Mouse (Mus musculus): ENCODE results near the gene Dexi. TPM values are rescaled to one million over a fixed set of nuclear protein-coding genes. Genes with fewer than 3 reads are reported as not detected.

Gene Dexi
- polyA plus RNA-seq, 1 experiment from 2014 or later = 27.9 TPM

DNA sequence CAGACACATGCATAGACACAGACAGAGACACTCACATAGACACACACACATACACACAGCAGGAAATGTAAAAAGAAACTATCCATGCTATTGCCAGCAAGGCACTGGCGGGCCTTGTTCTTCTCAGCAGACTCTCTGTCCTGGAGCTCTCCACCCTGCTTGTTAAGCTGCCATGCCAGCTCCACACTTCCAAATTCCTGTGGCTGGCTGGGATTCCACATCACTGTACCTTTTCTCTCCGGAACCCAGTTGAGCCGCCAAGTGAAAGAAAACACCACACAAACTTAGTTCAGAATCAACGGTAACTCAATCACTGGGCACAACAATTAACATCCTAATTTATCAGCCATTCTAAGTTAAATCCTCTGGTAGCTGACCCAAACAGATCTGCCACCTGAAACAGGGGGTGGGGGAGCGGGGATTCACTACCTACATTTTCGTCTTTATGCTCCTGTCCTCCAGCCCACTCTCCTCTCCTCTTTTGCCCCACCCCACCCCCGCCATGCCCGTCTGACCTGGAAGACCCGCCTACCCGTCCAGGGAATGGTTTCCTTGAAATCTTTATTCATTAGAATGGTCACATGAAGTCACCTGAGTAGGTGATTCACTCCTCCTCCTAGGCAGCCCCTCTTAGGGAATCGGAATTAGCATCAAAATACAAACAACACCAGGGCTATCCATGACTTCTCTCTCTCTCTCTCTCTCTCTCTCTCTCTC lies 75.3 kb downstream of the Dexi start:
- H3K27ac ChIP-seq = no peak overlapping the region
- H3K9me3 ChIP-seq = no peaks in the 10 kb centered on the region
- no peak overlapping the region for H3K4me3 ChIP-seq
- no peak overlapping the region for H3K4me2 ChIP-seq (replicated peaks)
- no peak for ATAC-seq (ENCODE audit: low FRiP score, low read depth)
- no peak overlapping the region for H3K9ac ChIP-seq
- H3K4me1 ChIP-seq = no peaks in the 10 kb centered on the region
- no peaks in the 10 kb centered on the region for H3K36me3 ChIP-seq
- no peaks in the 10 kb centered on the region for H3K27me3 ChIP-seq (replicated peaks)
- 45% methylated on average over 11 of the region's 11 CpGs for WGBS

DNA sequence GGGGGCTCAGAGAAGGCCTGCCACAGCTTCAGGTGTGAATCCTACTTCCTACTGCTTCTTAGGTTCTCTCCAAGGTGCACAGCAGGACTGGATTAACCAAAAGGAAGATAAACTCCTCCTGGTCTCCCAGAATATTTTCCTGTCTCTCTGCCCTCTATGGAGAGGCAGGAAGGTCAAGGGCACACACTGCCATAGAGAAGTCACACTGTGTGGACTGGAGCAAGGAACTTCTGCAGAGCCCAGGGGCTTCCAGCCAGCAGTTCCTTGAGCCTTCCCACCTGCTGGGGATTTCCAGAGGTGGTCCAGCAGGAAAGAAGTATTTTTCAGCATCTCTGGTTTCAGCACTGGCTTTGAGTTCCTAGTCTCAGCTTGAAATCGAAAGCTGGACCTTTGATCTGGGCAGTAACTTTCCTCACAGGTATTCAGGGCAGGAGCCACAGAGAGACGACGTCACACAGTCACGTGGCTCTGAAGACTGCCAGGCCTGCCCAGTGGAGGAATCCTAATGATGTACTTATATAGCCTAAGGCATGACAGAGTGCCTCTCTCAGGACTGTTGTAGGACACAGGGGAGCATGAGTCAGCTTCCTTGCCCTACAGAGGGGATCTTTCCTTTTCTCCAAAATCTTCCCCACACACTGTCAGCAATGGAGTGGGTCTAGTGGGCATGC lies 77.7 kb downstream of the Dexi start:
- Histone ChIP-seq H3K4me2 (replicated peaks) (no peak overlapping the region), H3K9ac (no peak overlapping the region), H3K27me3 (replicated peaks) (no peaks in the 10 kb centered on the region), H3K36me3 (no peaks in the 10 kb centered on the region), H3K27ac (no peak overlapping the region), H3K4me3 (no peak overlapping the region), H3K9me3 (no peaks in the 10 kb centered on the region), H3K4me1 (no peaks in the 10 kb centered on the region)
- WGBS = 39% methylated on average over 4 of the region's 4 CpGs
- no peak for ATAC-seq (ENCODE audit: low FRiP score, low read depth)

DNA sequence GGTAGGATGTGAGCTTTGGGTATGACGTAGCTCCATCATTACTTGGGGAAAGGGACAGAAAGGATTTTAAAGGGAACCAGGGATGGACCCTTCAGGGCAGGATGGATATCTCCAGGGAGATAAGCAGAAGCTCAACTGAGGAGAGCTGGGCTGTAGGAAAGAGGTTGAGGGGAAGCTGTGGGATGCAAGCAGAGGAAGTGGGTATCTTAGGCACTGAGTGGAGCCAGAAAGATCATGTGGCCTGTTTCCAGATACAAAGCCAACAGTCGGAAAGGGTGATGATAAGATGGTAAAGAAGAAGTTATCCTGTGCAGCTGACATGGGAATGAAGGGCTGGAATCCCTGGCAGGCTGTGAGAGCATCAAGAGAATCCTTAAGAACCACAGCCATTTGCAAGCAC lies 81.7 kb downstream of the Dexi start:
- Histone ChIP-seq H3K27ac (no peak overlapping the region), H3K4me1 (no peaks in the 10 kb centered on the region), H3K36me3 (no peaks in the 10 kb centered on the region), H3K4me3 (no peak overlapping the region), H3K9ac (no peak overlapping the region), H3K27me3 (replicated peaks) (no peaks in the 10 kb centered on the region), H3K9me3 (no peaks in the 10 kb centered on the region), H3K4me2 (replicated peaks) (no peak overlapping the region)
- no peak for ATAC-seq (ENCODE audit: low FRiP score, low read depth)
- 88% methylated on average over 2 of the region's 2 CpGs for WGBS

DNA sequence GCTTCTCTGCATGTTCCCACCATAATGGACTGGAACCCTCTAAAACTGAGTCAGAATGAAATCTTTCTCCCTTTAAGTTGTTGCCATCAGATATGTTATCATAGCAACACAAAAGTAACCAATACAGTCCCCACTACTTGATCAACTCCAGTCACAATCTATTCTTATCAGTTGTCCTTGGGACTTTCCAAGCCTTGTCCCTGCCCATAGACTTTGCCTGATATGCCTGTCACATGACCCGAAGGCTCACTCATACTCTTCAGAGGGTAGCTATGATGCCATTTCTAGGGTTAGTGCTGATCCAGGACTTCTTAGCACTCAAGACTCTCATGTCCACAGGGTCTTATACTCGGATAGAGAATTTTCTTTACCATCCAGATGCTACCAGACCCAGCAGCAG lies 82.7 kb downstream of the Dexi start:
- Histone ChIP-seq H3K4me1 (no peaks in the 10 kb centered on the region), H3K9ac (no peak overlapping the region), H3K4me3 (no peak overlapping the region), H3K4me2 (replicated peaks) (no peak overlapping the region), H3K27ac (no peak overlapping the region), H3K36me3 (no peaks in the 10 kb centered on the region), H3K27me3 (replicated peaks) (no peaks in the 10 kb centered on the region), H3K9me3 (no peaks in the 10 kb centered on the region)
- ATAC-seq (ENCODE audit: low FRiP score, low read depth) = no peak
- WGBS = 86% methylated on average over 2 of the region's 2 CpGs

DNA sequence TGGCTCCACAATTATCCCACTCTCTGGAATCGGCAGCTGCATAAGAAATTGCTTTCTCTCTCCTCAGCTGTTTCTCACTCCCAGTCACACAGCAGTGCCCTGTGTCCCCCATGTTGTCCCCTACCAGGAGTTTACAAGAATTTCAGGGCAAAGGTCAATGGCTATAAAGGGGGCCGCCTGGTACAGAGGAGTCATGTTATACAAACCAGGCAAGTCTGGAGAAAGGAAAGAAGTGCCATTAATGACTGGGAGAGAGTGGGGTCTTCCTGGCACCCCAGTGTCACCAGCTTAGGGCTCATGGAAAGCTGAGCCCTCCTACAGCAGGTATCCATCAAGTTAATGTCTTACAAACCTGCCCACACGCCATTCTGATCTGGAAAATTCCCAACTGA lies 88.3 kb downstream of the Dexi start:
- ATAC-seq (ENCODE audit: low FRiP score, low read depth) = no peak
- H3K9me3 ChIP-seq = no peaks in the 10 kb centered on the region

DNA sequence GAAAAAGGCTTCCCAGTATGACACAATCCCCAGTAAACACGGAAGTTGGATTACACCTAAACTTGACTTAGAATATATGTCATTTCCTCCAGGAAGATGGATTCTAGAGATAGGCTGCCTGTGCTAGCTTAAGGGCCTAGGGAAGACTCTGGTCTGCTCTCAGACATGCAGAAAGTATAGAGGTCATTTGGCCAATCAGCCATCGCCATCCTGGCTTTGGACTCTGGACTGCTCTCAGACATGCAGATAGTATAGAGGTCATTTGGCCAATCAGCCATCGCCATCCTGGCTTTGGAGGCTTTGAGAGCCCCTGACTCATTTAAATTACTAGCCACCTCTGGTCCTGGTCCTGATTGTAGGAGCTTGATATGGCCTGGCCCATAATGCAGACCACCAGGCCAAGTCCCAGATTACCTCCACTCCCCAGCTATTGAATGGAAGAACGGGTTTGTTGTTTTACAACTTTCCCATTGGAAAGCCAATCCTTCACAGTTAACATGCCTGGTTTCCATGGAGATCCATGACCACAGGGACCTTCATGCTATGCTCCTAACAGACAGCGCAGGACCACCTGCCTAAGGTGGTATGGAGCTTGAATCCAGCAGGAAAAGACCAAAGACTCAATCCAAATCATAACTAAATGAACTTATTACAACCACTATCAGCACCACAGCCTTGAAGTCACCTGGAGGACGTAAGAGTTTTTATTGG lies 88.8 kb downstream of the Dexi start:
- no peak for ATAC-seq (ENCODE audit: low FRiP score, low read depth)
- H3K9me3 ChIP-seq = no peaks in the 10 kb centered on the region
- no peak overlapping the region for H3K9ac ChIP-seq
- no peak overlapping the region for H3K27ac ChIP-seq
- no peak overlapping the region for H3K4me2 ChIP-seq (replicated peaks)
- no peaks in the 10 kb centered on the region for H3K36me3 ChIP-seq
- no peaks in the 10 kb centered on the region for H3K27me3 ChIP-seq (replicated peaks)
- H3K4me3 ChIP-seq = no peak overlapping the region
- WGBS = 54% methylated on average over 6 of the region's 6 CpGs
- H3K4me1 ChIP-seq = 0 out of 2 replicates have a peak, but pooled peaks cover 6% of the 10 kb centered on the region

More for the DNA sequence above, 88.3 kb downstream of the Dexi start:
- H3K4me3 ChIP-seq = no peak overlapping the region
- H3K27ac ChIP-seq = no peak overlapping the region
- H3K27me3 ChIP-seq (replicated peaks) = no peaks in the 10 kb centered on the region
- no peak overlapping the region for H3K4me2 ChIP-seq (replicated peaks)
- H3K4me1 ChIP-seq = 0 out of 2 replicates have a peak, but pooled peaks cover 6% of the 10 kb centered on the region
- no peak overlapping the region for H3K9ac ChIP-seq
- 16% methylated on average over 3 of the region's 3 CpGs for WGBS
- no peaks in the 10 kb centered on the region for H3K36me3 ChIP-seq

Other genes starting within 250 kb of the Dexi start
- 2.5 TPM in 2 replicates for gene Emp2, start 229.1 kb downstream of the Dexi start, polyA plus RNA-seq (2016; fragmentation: Nextera tagmentation; extraction: Ambion mirVana)
- 0.65 and 0.82 TPM in 2 replicates for gene Tekt5, start 147.6 kb downstream of the Dexi start, polyA plus RNA-seq (2016; fragmentation: Nextera tagmentation; extraction: Ambion mirVana)
- gene Nubp1, start 131.1 kb downstream of the Dexi start, polyA plus RNA-seq (2016; fragmentation: Nextera tagmentation; extraction: Ambion mirVana) = 54.3 and 55.5 TPM in 2 replicates
- 33.2 and 33.8 TPM in 2 replicates for gene Tvp23a, start 95.7 kb downstream of the Dexi start, polyA plus RNA-seq (2016; fragmentation: Nextera tagmentation; extraction: Ambion mirVana)
- gene Ciita, start 63.0 kb downstream of the Dexi start, polyA plus RNA-seq (2016; fragmentation: Nextera tagmentation; extraction: Ambion mirVana) = 0.33 and 0.45 TPM in 2 replicates
- 57.2 TPM in 2 replicates for gene Clec16a, start 2.3 kb upstream of the Dexi start, polyA plus RNA-seq (2016; fragmentation: Nextera tagmentation; extraction: Ambion mirVana)
- 3.0 and 3.6 TPM in 2 replicates for gene Socs1, start 242.5 kb upstream of the Dexi start, polyA plus RNA-seq (2016; fragmentation: Nextera tagmentation; extraction: Ambion mirVana)
- not detected in 2 replicates for gene Tnp2, start 245.6 kb upstream of the Dexi start, polyA plus RNA-seq (2016; fragmentation: Nextera tagmentation; extraction: Ambion mirVana)
- not detected in 2 replicates for gene Prm3, start 247.9 kb upstream of the Dexi start, polyA plus RNA-seq (2016; fragmentation: Nextera tagmentation; extraction: Ambion mirVana)

Measured in neural tube, embryonic 12.5 days (tissue).